Mouse (Mus musculus) small intestine, adult 2 months (tissue): ENCODE measurements around the gene Ppp1r11.

ENCODE experiments used
- CTCF ChIP-seq: fragments of 200-500 bp; IDR thresholded peaks from 2 replicates; pipeline ENCODE4 v1.5.1; 2012; ENCODE audit warnings: low read depth, mild to moderate bottlenecking, control low read depth, inconsistent platforms, low read length, moderate library complexity, mixed read lengths; ENCODE audit not compliant: insufficient replicate concordance, insufficient read length; ENCODE audit errors: extremely low read depth
- POLR2A ChIP-seq: fragments of 200-500 bp; IDR thresholded peaks from 2 replicates; pipeline ENCODE4 v1.6.1; 2012; ENCODE audit warnings: low read depth, mild to moderate bottlenecking, control low read depth, inconsistent platforms, low read length, moderate library complexity

- TF ChIP-seq CTCF (no peak), POLR2A (no peak)
Observed at GRCm38 (mm10) chr17:36989437-36989836, 37.9 kb upstream of the Ppp1r11 start, which contains the start of gene H2-M5.
